Mouse (Mus musculus): ENCODE measurements around the gene Gse1. TPM values are rescaled to one million over a fixed set of nuclear protein-coding genes. Genes with fewer than 3 reads are reported as not detected.

The Gse1 gene
- polyA plus RNA-seq, 1 experiment from 2014 or later: 10.0 TPM

DNA sequence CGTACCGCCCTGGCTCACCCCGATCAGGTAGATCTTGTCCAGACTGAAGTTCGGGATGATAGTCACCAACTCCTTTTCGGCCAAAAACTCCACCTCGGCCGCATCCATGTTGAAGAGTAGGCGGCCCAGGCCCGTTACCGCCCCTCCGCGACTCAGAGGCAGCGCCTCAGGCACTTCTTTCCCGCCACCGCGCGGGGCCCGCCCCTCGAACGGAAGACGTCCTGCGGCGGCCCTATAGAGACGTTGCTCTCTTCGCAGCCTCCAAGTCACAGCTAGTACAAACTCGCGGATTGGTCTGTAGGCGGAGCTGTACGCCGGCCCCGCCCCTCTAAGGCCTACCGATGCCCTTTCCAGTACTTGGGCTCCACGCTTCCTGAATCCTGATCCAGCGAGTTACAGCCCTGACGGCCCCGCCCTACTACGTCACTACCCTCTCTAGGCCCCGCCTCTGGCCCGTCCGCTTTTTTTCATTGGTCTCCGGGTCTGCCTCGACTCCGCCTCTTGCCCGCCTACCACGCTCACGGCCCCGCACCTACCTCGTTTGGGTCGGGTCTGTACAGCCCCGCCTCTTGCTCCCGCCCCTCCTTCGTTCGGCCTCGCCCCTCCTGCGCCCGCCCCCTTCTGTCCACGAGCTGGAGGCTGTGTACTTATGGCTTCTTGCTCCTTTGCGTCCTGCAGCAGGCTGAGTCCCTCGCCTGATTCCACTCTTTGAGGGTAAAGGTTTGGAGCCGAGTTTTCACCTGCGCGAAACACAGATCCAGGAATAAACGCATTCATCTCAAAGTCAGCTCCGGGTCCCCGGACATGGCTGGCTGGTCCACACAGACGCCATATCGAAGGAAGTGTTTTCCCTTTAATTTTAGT, 360.9 kb downstream of the Gse1 start, which contains the start of gene Gins2:
Gene Gins2, minus strand, starts transcription at position 397 of the 864 bp plus-strand sequence.
- peaks cover 13% of the 10 kb centered on the region; the same call in 1 of the 2 replicates for H3K36me3 ChIP-seq
- peaks cover 38% of the 10 kb centered on the region for H3K4me1 ChIP-seq
- peak; percentile 99 for ATAC-seq (replicated peaks; ENCODE audit: low FRiP score)
- H3K27ac ChIP-seq: peak within 1 kb of the TSS; percentile 84
- WGBS: under 1% methylated on average over 67 of the region's 67 CpGs
- no peaks in the 10 kb centered on the region for H3K9me3 ChIP-seq (replicated peaks)
- peak within 1 kb of the TSS; percentile 78 for H3K9ac ChIP-seq
- H3K27me3 ChIP-seq: no peaks in the 10 kb centered on the region
- peak within 1 kb of the TSS; percentile 91 for H3K4me2 ChIP-seq
- H3K4me3 ChIP-seq (replicated peaks): peak within 1 kb of the TSS; percentile 81

DNA sequence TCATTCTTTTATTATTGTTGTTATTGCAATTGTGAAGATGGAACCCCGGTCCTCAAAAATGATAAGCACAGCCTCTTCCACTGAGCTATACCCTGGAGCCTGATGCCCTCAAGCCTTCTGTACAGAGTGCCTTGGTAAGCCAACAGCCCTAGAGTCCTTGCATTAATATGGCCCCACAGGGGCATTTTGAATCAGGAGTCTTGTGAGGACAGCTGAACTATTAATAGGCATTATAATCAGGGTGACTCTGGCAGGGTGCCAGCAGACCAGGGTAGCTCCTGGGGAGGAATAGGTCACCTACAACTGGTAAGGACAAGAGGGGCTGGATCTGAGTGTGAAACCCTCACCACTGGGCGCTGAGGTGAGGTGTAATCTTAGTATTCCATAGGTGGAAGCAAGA, 361.7 kb downstream of the Gse1 start:
- Histone ChIP-seq H3K27ac (peak overlapping the region; percentile 76), H3K4me1 (peaks cover 31% of the 10 kb centered on the region), H3K4me3 (replicated peaks) (peak overlapping the region; percentile 48), H3K36me3 (peaks cover 10% of the 10 kb centered on the region; the same call in 1 of the 2 replicates), H3K9ac (peak overlapping the region; percentile 37), H3K27me3 (no peaks in the 10 kb centered on the region), H3K9me3 (replicated peaks) (no peaks in the 10 kb centered on the region), H3K4me2 (peak overlapping the region; percentile 65)
- no peak for ATAC-seq (replicated peaks; ENCODE audit: low FRiP score)
- WGBS: 50% methylated on average over 2 of the region's 2 CpGs

DNA sequence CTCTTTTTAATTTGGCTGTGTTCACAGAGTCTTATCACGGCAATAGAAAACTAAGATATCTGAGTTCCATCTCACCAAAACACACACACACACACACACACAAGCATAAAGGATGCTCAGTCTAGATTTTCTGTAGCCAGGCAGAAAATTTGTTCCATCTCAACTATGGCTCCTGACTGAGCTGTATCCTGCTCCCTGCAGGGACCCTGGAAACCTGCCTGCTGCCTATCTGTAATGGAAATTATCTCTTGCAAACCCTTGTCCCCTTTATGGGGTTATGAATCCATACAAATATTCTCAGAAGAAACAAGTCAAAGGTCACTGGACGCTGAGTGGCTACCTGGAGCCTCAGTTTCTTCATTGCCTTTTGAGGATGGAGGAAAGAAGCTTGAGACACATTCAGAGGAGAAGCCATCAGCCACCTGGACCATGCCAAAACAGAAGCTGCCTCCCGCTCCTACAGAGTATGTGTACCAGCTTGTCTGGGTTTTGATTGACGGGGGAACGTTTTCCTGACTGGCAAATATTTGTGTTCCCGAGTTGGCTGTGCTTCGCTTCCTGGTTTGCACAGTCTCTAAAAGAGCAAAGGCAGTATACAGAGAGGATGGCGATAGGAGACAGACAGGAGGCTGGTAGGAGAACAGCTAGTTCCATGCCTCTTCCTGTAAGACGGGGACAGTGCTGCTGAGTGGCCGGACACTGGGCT, 363.5 kb downstream of the Gse1 start:
- no peaks in the 10 kb centered on the region for H3K36me3 ChIP-seq
- H3K27ac ChIP-seq: no peak overlapping the region
- no peak overlapping the region for H3K4me3 ChIP-seq (replicated peaks)
- no peak for ATAC-seq (replicated peaks; ENCODE audit: low FRiP score)
- no peaks in the 10 kb centered on the region for H3K27me3 ChIP-seq
- H3K9me3 ChIP-seq (replicated peaks): no peaks in the 10 kb centered on the region
- WGBS: 67% methylated on average over 10 of the region's 10 CpGs
- H3K4me2 ChIP-seq: no peak overlapping the region
- no peak overlapping the region for H3K9ac ChIP-seq
- peaks cover 28% of the 10 kb centered on the region for H3K4me1 ChIP-seq

DNA sequence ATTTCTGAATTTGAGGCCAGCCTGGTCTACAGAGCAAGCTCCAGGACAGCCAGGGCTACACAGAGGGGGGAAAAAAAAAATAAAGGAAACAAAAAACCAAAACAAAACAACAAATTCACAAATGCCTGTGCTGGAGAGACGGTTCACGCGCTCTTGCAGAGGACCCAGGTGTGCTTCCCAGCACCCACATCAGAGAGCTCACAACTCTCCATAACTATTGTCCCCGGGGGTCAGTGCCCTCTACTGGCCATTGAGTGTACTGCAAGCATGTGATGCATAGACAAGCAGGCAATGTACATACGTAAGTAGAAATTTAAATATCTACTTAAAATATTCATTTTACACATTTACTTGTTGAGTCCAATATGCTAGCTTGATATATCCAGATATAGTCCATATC, 366.3 kb downstream of the Gse1 start:
- Histone ChIP-seq H3K4me2 (no peak overlapping the region), H3K9me3 (replicated peaks) (no peaks in the 10 kb centered on the region), H3K27ac (no peak overlapping the region), H3K27me3 (no peaks in the 10 kb centered on the region), H3K4me1 (peaks cover 16% of the 10 kb centered on the region), H3K4me3 (replicated peaks) (no peak overlapping the region), H3K9ac (no peak overlapping the region), H3K36me3 (no peaks in the 10 kb centered on the region)
- WGBS: 94% methylated on average over 5 of the region's 5 CpGs
- no peak for ATAC-seq (replicated peaks; ENCODE audit: low FRiP score)

DNA sequence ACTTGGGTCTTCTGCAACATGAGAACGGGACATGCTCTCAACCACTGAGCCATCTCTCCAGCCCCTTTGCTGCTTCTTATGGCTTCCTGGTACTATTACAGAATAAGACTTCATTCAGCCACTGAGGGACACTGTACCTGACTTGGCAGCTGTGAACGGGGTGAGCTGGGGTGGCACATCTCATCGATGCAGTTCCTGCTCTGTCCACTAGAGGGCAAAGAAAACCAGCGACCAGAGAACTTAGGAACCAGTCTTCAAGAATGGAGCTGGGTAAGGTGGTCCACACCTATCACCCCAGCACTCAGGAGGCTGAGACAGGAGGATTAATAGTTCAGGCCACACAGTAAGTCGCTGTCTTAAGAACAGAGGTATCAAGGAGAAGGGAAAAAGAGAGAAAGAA, 367.7 kb downstream of the Gse1 start:
- no peak overlapping the region for H3K27ac ChIP-seq
- WGBS: 10% methylated on average over 5 of the region's 5 CpGs
- ATAC-seq (replicated peaks; ENCODE audit: low FRiP score): no peak

DNA sequence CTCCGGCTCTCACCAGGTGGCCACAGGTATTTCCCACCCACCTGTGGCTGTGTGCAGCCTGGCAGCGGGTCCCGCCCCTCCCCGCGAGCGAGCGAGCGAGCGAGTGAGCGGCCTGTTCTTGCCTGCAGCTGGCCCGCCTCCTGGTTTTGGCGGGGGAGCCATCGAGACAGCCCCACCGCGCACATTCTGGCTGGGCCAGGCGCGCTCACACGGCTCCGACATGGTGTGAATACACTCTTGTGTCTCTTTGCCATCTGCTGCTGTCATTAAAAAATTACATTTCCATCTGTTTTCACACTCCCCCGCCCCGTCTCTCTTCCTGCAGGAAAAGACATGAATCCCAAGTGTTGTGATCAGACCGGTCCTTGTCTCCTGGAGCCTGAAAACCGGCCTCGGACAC, 370.3 kb downstream of the Gse1 start:
- Histone ChIP-seq H3K27me3 (no peaks in the 10 kb centered on the region), H3K4me3 (replicated peaks) (peak overlapping the region; percentile 14), H3K27ac (no peak overlapping the region), H3K4me2 (peak overlapping the region; percentile 49), H3K36me3 (no peaks in the 10 kb centered on the region), H3K9ac (peak overlapping the region; percentile 18; the same call in 1 of the 2 replicates), H3K4me1 (peaks cover 20% of the 10 kb centered on the region), H3K9me3 (replicated peaks) (0 out of 2 replicates have a peak, but pooled peaks cover 3% of the 10 kb centered on the region)
- ATAC-seq (replicated peaks; ENCODE audit: low FRiP score): 0 out of 2 replicates have a peak, but pooled peaks have one; percentile 31
- WGBS: 25% methylated on average over 24 of the region's 24 CpGs

More for the DNA sequence above, 367.7 kb downstream of the Gse1 start:
- Histone ChIP-seq H3K4me3 (replicated peaks) (no peak overlapping the region), H3K27me3 (no peaks in the 10 kb centered on the region), H3K9me3 (replicated peaks) (no peaks in the 10 kb centered on the region), H3K4me2 (no peak overlapping the region), H3K36me3 (no peaks in the 10 kb centered on the region), H3K4me1 (peaks cover 9% of the 10 kb centered on the region), H3K9ac (no peak overlapping the region)

DNA sequence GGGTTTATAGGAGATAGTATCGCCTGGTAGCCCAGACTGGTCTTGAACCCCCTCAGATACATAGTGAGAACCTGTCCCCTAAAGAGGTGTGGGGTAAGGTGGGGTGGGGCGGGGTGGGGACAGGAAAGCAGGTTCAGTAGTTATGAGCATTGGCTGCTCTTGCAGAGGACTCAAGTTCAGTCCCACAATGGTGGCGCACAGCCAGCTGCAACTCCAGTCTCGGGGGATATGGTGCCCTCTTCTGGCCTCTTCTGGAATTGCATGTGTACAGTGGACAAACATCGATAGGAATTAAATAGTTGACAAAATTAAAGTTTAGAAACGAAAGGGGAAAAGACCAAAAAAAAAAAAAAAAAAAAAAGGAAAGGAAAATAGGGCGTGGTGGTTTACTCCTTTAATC, 371.2 kb downstream of the Gse1 start:
- Histone ChIP-seq H3K27ac (no peak overlapping the region), H3K9ac (no peak overlapping the region), H3K36me3 (no peaks in the 10 kb centered on the region), H3K9me3 (replicated peaks) (0 out of 2 replicates have a peak, but pooled peaks cover 3% of the 10 kb centered on the region), H3K27me3 (no peaks in the 10 kb centered on the region), H3K4me2 (no peak overlapping the region), H3K4me3 (replicated peaks) (no peak overlapping the region), H3K4me1 (peaks cover 20% of the 10 kb centered on the region)
- 61% methylated on average over 7 of the region's 7 CpGs for WGBS
- ATAC-seq (replicated peaks; ENCODE audit: low FRiP score): no peak

DNA sequence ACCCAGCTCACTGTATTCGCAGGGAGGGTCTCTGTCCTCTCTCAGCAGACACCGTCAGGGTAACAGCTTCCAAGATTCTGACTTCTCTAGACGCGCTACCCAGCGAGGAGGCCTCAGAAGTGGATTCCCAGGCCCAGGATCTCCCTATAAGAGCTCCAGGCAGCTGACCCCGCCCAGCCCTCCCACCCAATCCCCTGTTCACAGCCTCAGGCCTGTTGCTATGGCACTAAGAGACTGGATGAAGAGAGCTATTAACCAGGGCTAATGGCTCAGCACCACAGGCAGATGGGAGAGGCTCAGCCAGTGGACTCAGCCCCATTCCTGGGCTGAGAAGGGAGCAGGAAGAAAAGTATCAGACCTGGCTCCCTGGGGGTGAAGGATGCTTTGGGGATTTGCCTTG, 374.4 kb downstream of the Gse1 start:
- H3K9ac ChIP-seq: no peak overlapping the region
- no peaks in the 10 kb centered on the region for H3K27me3 ChIP-seq
- H3K4me2 ChIP-seq: no peak overlapping the region
- no peaks in the 10 kb centered on the region for H3K36me3 ChIP-seq
- WGBS: 35% methylated on average over 6 of the region's 6 CpGs
- ATAC-seq (replicated peaks; ENCODE audit: low FRiP score): peak; percentile 66
- peaks cover 27% of the 10 kb centered on the region for H3K4me1 ChIP-seq
- peak overlapping the region; percentile 18; the same call in 1 of the 2 replicates for H3K27ac ChIP-seq
- no peak overlapping the region for H3K4me3 ChIP-seq (replicated peaks)
- H3K9me3 ChIP-seq (replicated peaks): 0 out of 2 replicates have a peak, but pooled peaks cover 3% of the 10 kb centered on the region

DNA sequence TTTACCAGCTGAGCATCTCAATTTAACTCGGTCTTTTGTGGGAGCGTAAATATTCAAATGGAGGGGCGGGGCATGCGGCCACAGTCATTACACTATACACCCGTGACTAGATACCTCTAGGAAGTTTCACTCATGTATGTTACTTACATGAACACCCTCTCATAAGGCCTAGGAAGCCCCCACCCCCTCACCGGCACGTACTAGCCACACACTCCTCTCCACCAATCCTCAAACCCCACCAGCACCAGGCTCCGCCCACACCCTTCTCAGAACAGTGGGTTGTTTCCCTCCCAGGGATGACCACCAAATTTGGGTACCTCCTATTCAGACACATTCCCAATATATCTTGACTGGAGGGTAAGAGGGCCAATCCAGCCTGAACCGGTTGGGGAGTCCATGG, 379.2 kb downstream of the Gse1 start:
- Histone ChIP-seq H3K9me3 (replicated peaks) (no peaks in the 10 kb centered on the region), H3K4me2 (no peak overlapping the region), H3K27me3 (no peaks in the 10 kb centered on the region), H3K4me3 (replicated peaks) (no peak overlapping the region), H3K4me1 (peaks cover 15% of the 10 kb centered on the region), H3K27ac (no peak overlapping the region), H3K9ac (no peak overlapping the region), H3K36me3 (no peaks in the 10 kb centered on the region)
- WGBS: 87% methylated on average over 9 of the region's 9 CpGs
- ATAC-seq (replicated peaks; ENCODE audit: low FRiP score): peak; percentile 33; the same call in 1 of the 2 replicates

DNA sequence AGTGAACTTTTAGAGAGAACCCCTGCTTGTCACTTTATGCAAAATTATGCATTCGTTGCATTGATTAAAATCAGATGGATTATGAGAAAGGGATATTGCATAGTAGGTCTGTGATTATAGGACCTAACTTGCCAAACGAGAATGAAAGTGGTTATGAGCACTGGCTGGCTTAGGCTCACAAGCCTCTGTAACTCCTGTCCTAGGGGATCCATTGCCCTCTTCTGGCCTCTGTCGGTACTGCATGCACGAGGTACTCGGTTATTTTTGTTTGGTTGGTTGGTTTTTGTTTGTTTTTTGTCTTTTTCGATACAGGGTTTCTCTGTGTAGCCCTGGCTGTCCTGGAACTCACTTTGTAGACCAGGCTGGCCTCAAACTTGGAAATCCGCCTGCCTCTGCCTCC, 379.6 kb downstream of the Gse1 start:
- ATAC-seq (replicated peaks; ENCODE audit: low FRiP score): no peak
- Histone ChIP-seq H3K27me3 (no peaks in the 10 kb centered on the region), H3K27ac (no peak overlapping the region), H3K4me3 (replicated peaks) (no peak overlapping the region), H3K9me3 (replicated peaks) (no peaks in the 10 kb centered on the region), H3K9ac (no peak overlapping the region), H3K4me2 (no peak overlapping the region), H3K4me1 (peaks cover 10% of the 10 kb centered on the region), H3K36me3 (no peaks in the 10 kb centered on the region)
- 13% methylated on average over 7 of the region's 7 CpGs for WGBS

DNA sequence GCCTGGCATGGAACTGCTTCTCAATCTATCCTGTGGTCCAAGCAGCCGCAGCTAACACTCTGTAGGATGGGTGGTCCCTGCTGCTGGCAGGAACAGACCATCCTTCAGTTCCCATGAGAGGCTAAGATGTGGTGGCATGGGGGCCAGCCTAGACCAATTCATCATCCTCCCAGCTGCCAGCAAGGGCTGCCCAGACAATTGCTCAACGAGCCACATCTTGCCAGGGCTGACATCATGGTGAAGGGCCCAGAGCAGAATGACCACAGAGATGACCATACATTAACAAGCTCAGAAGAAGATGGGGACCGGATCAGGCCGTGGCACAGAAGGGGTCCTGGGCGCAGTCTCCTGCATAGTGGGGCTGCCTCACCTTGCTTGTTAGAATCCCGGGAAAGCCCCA, 382.6 kb downstream of the Gse1 start:
- no peaks in the 10 kb centered on the region for H3K9me3 ChIP-seq (replicated peaks)
- no peak for ATAC-seq (replicated peaks; ENCODE audit: low FRiP score)
- H3K9ac ChIP-seq: no peak overlapping the region
- H3K4me1 ChIP-seq: 0 out of 2 replicates have a peak, but pooled peaks cover 8% of the 10 kb centered on the region
- H3K36me3 ChIP-seq: no peaks in the 10 kb centered on the region
- 84% methylated on average over 6 of the region's 6 CpGs for WGBS
- H3K27ac ChIP-seq: no peak overlapping the region
- H3K27me3 ChIP-seq: no peaks in the 10 kb centered on the region
- H3K4me3 ChIP-seq (replicated peaks): no peak overlapping the region
- no peak overlapping the region for H3K4me2 ChIP-seq

DNA sequence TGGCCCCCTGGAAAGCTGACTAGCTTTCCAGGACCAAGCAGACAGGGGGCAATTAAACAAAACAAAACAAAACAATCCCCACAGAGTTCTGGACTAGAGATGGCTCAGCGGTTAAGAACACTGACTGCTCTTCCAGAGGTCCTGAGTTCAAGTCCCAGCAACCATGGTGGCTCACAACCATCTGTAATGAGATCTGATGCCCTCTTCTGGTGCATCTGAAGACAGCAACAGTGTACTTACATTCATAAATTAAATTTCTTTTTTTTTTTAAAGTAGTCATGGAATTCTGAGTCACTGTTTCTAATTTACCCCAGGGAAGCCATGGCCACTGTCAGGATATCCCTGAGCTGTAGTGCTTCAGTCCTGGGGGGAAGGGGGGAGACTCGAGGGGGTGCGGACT, 386.2 kb downstream of the Gse1 start:
- no peak overlapping the region for H3K4me3 ChIP-seq (replicated peaks)
- no peaks in the 10 kb centered on the region for H3K9me3 ChIP-seq (replicated peaks)
- H3K4me2 ChIP-seq: no peak overlapping the region
- H3K9ac ChIP-seq: no peak overlapping the region
- no peaks in the 10 kb centered on the region for H3K27me3 ChIP-seq
- peaks cover 15% of the 10 kb centered on the region for H3K4me1 ChIP-seq
- no peak for ATAC-seq (replicated peaks; ENCODE audit: low FRiP score)
- H3K36me3 ChIP-seq: no peaks in the 10 kb centered on the region
- WGBS: 86% methylated on average over 3 of the region's 3 CpGs
- H3K27ac ChIP-seq: no peak overlapping the region
